In the genomic region with DNA sequence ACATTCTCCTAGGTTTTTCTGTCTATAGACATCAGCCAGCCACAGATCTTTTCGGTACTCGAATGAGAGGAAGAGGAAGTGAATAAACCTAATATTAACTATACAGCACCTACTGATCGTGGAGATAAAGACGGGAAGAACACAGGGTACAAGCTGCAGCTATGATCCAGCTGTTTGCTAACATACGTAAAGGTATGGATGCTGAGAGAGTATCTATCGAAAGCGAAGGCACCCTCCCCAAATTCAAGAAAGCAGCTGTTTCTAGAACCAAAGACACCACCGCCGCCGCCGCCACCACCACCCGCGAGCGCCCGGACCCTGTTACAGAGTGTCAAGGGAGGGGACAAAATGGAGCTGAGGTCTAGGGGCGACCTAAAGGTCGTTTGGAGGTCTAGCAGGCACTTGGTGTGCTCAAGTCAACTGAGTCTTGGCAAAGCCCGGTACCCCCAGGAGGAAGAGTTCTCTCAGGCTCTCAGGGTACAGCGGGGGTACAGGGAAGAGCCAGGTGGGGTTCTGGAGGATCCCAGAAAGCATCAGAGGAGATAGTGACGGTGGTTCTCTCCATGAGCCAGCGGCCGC, we compare ENCODE assay signal across 8 mouse cellular contexts. TPM values are rescaled to one million over a fixed set of nuclear protein-coding genes. Genes with fewer than 3 reads are reported as not detected.
DNase-seq lines count a peak whose midpoint lies in the region; ATAC-seq lines count a peak whose summit lies in the region.

No protein-coding gene starts in this region.

- H3K4me3 ChIP-seq in heart, embryonic 12.5 days = peak overlapping the region; percentile 75

- H3K4me2 ChIP-seq in heart, embryonic 12.5 days = peak overlapping the region; percentile 60

- H3K36me3 ChIP-seq in heart, embryonic 12.5 days = no peaks in the 10 kb centered on the region

- no peaks in the 10 kb centered on the region for H3K4me1 ChIP-seq in heart, embryonic 12.5 days (replicated peaks)

- no peaks in the 10 kb centered on the region for H3K9me3 ChIP-seq in heart, embryonic 12.5 days (replicated peaks)

- H3K27ac ChIP-seq in heart, embryonic 12.5 days (ENCODE audit: poor library complexity, severe bottlenecking) = peak overlapping the region; percentile 88

- peak overlapping the region; percentile 90 for H3K9ac ChIP-seq in heart, embryonic 12.5 days

- peaks cover 7% of the 10 kb centered on the region for H3K27me3 ChIP-seq in heart, embryonic 12.5 days (replicated peaks)

- peak; percentile 64 for DNase-seq in 416B (ENCODE audit: low read depth)
- peak; percentile 51 for DNase-seq in CD4-positive helper T cell, adult 2 months (ENCODE audit: low read depth, low spot score)
- DNase-seq in cerebellum, adult 9-10 months = peak; percentile 27
- DNase-seq in kidney, postnatal 25 days = peak; percentile 3 to 46
- DNase-seq in lung, postnatal 14 days = peak; percentile 8
- DNase-seq in right cerebral cortex, postnatal 4 days = peak; percentile 18
- DNase-seq in c-Kit-positive CD71-positive TER-119-positive erythroid progenitor cells, embryonic 14.5 days (ENCODE audit: low spot score) = no peak

- ATAC-seq in heart, embryonic 12.5 days (ENCODE audit: insufficient number of reproducible peaks, low FRiP score) = peak; percentile 40

- 14% methylated on average over 22 of the region's 22 CpGs for WGBS in heart, embryonic 12.5 days

RNA-seq across cellular contexts. Expression of gene Acsl4, which starts 0.7 kb away (rescaled TPM):
- polyA plus RNA-seq in heart, embryonic 12.5 days (2016; fragmentation: Nextera tagmentation; extraction: Ambion mirVana) = 22.5 and 23.0 TPM in 2 replicates
